Mouse (Mus musculus) common myeloid progenitor, adult 5-6 weeks (primary cell): ENCODE measurements around the gene Rfc1. TPM values are rescaled to one million over a fixed set of nuclear protein-coding genes. Genes with fewer than 3 reads are reported as not detected.
A peak's percentile ranks its signal among the peaks of the same experiment; 100 is the strongest.
"Not testable (repeated sequence)": the region's sequence is repeated elsewhere in the genome, so short reads cannot be mapped to it uniquely, and the experiment has no call there.

Experiments used
- ATAC-seq: replicated peaks from 2 replicates; pipeline ENCODE4 v1.8.0; 2016; ENCODE audit warnings: low read depth, mild to moderate bottlenecking, moderate TSS enrichment, inconsistent platforms; ENCODE audit not compliant: poor library complexity, severe bottlenecking
- total RNA-seq: library from RNA; stranded (forward); fragments of 200-1000, 187-1606 nt; gene quantifications from 2 replicates; pipeline ENCODE4 v1.2.3, GENCODE M21; 2017

Gene Rfc1
- total RNA-seq, 1 experiment from 2014 or later, result 172 TPM

DNA sequence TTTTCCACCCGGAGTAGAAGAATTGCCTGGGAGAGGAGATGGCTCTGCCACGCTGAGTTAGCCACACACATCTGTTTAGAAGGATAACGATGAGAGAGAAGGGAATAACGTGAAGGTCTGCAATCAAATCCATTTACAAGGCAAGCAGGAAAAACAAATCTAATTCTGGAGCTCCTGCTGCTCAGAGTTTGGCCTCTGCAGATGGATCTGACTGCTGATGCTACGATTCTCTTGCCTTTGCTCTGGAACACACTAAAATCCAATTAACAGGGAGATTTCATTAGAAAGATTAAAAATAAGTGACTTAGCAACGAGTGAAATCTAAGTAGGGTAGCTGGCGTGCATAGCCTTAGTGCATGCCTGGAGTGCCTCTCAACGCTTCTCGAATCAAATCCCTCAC, 30.0 kb downstream of the Rfc1 start:
- ATAC-seq, result no peak

DNA sequence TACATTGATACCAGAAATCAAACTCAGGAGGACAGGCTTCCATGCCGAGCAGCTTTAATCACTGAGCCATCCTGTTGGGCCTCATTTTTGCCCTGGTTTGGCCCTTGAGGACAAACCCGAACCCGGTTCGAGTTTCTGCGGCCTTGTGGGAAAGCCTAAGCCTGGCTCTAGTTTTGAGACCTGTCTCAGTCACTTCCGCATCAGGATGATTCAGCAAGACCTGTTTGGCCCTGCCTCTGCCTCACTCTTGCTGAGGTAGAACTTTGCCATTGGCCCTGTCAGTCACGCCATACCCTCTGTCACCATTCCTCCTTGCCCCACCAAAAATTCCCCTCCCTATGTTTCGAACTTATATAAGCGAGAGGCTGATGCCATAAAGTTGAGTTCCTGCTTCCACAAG, 35.3 kb downstream of the Rfc1 start:
- no peak for ATAC-seq

DNA sequence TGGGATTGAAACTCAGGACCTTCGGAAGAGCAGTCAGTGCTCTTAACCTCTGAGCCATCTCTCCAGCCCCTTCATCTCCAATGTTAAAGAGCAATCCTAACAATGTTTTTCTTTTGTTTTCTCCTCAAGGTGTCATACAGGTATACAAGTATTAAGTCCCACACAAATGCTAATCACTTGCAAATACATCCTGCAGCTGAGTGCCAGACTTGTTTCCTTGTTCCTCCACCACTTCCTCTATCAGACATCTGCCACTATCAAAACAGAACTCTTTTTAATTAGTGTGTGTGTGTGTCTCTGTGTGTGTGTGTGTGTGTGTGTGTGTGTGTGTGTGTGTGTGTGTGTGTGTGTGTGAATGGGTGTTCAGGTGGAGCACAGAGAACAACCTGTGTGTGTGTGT, 35.8 kb downstream of the Rfc1 start:
- ATAC-seq, result peak; percentile 39; the same call in 1 of the 2 replicates

DNA sequence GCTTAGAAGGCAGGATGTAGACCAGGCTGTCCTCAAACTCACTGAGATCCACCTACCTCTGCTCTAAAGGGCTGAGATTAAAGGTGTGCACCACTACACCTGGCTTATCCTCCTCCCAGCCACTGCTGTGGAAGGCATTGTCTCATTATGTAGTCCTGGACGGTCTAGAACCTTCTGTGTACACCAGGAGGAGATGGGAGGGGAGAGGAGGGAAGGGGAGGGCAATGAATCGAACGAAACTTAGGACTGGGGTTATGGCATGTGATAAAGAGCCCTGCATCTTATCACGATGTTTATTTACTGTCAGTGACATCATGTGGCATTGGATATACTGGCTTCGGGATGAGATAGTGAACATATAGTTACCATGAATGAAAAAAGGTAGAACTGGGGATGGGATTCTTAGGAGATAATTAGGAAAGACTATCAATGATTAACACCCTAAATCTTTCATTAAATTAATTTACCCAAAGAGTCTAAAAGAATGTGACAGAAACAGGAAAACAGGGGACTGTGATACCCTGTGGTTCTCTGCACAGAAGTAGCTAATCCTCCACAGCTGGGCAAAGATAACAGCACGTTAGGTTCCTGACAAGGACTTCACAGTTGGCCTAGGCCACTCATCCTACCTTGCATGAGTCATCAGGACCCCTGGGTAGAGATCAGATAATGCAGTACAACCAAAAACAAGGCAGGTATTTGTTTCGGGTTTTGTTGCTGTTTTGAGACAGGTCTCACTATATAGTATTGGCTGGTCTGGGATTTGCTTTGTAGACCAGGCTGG, 37.1 kb downstream of the Rfc1 start:
- 0 out of 2 replicates have a peak, but pooled peaks have one; percentile 58 for ATAC-seq

DNA sequence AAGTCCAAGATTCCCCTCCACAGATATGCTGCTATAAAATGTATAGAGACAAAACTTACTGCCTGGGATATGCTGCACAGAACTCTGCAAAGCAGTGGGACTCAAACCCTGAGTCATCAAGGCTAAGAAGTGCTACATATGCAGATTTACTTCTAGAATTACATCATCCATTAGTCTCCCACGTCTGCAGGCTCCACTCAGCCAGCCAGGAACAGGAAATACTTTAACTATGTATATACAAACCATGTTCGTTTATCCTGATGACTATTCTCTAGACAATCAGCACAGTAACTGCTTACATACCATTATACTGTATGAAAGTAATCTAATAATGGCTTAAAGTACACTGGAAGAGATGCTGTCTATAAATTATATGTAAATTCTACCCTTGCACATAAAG, 41.2 kb downstream of the Rfc1 start:
- ATAC-seq, result no peak

DNA sequence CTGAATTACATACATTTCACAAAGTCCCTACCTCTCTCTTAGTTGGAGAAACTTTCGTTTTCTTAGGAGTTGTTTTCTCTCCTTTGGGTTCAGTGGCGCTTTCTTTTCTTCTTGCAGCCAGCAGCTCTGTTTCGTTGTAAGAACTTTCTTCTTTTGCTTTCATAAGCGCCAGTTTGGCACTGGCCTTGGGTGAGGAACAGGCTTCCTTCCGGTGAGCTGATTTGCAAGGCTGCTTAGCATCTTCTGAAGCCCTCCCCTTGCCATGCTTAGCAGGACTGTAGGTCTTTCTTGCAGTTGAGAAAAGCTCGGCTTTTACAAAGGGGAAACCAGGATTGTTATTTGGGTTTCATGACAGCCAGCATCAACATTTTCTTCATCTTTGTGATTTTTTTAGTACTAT, 41.8 kb downstream of the Rfc1 start:
- no peak for ATAC-seq

DNA sequence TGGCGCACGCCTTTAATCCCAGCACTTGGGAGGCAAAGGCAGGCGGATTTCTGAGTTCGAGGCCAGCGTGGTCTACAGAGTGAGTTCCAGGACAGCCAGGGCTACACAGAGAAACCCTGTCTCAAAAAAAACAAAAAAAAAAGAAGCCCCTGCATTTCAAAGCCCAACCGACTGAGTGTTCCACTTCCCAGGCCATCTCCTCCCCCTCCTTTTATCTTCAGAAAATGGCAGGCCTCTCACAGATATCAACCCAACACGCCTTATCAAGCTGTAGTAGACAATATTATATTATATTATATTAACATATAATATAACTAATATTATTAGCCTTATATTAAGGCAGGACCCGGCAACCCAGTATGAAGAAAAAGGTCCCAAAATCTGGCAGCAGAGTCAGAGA, 46.5 kb downstream of the Rfc1 start:
- not testable (repeated sequence) for ATAC-seq

DNA sequence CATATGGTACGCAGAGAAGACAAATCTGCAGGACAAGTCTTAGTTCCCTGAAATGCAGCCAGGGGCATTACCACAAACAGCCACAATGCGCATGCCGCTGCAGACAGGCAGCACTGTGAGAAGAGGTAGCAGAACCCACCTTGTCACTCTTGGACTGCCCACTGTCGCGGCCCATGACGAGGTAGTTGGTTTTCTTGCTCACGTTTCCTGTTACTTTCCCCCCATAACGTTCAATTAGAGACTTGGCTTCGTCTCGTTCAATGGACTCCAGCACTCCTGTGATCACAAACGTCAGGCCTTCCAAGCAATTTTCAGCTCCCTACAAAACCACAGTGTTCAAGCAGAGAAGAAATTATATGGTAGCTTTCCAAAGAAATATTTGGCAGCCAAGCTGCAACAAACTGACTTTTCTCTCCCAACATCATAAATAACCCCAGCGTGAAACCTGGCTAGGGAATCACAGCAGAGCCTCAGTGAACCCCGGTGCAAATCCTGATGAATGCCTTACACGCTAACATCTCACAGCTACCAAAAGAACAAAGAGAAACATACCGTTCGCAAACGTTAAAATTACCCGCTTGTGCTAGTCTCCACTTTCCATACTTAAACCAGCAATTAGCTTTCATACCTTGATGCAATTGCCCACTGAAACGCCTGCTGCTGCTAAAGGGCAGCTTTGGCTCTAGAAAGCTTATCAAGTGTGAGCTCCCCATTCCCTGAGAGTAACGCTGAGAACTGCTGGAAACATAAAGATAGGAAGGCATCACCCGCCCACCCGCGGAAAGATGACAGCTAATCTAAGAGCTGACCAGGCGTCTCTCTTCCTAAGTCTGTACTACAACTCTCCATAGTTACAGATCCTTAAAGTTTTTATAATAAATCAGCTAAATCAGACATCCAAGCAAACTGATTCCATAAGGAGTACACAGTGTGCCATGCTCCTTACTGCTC, 47.4 kb downstream of the Rfc1 start:
- no peak for ATAC-seq

DNA sequence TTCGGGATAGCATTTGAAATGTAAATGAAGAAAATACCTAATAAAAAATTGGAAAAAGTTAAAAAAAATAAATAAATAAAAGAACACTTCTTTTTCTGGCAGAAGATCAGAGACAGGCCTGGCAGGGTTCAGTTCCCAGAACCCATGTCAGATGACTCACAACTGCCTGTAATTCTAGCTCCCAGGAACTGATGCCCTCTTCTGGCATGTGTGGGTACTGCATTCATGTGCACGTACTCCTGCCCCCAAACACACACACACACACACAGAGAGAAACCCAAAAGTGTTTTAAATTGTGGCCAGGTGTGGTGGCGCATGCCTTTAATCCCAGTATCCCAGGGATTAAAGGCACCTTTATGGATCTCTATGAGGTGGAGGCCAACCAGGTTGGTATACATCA, 51.3 kb downstream of the Rfc1 start:
- ATAC-seq, result no peak

DNA sequence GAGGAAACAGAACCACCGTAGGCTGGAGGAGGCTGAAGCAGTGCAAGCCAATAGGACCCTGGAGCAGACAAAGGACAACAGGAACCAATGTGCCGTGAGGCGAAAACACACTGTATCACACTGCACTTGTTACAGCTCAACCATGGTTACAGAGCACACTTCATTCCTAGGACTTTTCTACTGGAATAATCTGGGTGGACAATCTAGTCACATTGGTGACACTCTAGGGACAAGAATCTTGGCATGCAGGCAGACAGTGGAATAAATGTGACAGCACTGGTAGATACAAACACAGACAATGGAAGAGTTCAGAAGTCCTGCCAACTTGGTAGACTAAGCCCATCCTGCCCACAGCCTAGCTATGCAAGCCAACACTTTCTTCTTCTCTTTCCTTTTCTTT, 54.3 kb downstream of the Rfc1 start:
- ATAC-seq, result no peak

DNA sequence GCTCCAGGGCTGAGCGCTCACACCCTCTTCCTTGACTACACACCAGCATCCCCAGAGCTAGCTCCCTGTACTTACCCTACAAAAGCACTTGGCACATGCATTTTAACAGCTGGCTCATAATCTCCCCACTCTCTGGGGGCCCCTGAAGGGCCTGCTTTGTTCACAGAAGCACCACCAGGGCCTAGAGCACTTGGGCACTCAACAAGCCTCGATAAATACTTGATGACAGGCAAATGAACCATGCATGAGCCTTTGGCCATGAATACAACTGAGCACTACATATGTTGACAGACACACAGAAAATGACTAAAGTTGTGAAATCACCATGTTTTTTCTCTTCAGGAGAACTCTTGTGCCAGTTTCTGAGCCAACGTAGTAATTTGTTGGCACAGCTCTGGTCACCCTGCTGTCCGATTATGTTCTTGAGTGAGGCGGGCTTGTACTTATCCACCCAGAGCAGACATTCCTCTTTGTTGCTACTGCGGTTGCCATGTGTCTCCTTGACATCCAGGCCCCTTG, 56.3 kb downstream of the Rfc1 start:
- ATAC-seq, result no peak

DNA sequence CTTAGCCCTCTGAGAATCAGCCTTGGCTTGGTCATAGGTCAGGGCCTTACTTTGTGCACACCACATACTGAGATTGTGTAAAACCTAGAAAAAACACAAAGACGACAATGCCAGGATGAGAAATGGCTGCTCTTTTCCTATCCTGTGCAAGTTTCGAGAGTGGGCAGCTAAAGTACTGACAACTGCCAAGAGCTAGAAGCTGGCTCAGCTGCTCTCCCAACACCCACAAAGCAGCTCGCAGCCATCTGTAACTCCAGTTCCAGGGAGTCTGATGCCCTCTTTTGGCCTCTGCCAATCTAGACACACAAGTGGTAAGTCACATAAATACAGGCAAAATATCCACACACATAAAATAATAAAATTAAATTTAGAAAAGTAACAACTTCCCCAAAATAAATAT, 61.5 kb downstream of the Rfc1 start:
- no peak for ATAC-seq

DNA sequence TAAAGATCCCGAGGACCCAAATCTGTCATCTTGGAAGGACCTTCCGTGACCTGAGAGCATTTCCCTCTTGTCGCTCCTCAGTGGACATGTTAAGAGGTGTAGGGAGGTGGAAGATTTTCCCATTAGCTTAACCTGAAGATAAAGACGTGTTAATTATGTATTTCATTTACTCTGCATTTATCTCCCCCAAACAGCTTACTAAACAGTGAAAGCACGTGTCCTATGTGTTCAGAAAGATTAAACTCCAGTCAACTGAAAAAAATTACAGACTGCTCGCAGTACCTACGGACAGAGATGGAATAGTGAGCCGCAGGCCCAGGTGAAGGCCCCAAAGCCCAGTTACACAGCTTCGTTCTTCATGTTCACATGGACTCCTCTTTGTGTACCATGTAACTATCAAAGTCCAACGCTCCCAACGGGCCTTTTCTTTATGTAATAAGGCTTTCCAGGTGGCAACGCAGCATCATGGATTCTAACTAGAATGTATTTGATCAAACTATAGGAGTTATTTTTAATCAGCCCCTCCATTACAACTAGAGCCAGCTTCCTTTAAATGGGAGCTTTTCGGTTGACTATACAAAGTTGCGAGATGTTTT, 77.5 kb downstream of the Rfc1 start:
- no peak for ATAC-seq

DNA sequence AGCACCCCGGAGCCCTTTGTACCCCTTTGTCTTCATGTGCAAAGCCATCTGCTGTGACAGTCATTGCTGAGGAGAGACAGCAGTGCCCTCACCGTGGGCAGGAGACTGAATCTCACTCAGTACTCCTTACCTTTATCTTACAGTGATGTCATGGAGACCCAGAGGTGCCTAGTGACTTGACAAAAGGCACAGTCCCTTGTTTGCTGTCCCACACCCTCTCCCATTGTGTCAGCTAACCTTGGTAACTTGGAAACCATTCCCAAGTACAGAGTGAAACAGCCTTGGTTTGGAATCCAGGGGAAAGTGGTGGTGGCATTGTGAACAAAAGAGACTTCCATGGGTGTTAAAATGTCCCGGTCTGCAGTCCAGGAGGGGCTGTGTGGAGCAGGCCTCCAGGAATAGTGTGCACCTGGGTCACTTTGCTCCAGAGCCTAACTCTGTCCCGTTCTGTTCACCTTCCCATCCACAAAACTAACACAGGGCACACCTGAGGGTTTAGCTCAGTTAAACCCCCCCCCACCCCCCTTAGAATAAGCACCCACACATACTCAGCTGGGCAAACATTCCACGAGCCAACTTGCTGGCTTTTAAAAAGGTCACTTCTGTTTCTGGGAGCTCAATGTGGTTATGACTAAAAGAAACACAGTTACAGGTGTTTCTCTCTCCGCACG, 85.2 kb downstream of the Rfc1 start:
- ATAC-seq, result no peak

DNA sequence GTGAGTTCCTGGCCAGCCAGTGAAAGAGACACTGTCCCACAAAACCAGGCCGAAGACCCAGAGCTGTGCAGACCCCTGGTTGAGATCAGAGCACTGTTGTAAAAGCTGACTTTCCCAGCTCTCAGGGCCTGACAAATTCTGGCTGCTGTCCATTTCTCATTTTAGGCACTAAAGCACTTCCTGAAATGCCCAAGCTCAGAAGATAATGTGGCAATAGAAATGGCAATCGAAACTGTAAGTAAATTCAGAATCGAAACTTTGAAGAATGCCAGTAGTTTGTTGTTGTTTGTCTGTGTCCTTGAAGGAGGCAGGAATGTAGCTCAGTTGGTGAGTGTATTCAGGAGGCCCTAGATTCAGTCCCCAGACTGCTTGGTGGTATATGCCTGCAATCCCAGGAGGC, 88.2 kb downstream of the Rfc1 start:
- peak; percentile 62 for ATAC-seq

DNA sequence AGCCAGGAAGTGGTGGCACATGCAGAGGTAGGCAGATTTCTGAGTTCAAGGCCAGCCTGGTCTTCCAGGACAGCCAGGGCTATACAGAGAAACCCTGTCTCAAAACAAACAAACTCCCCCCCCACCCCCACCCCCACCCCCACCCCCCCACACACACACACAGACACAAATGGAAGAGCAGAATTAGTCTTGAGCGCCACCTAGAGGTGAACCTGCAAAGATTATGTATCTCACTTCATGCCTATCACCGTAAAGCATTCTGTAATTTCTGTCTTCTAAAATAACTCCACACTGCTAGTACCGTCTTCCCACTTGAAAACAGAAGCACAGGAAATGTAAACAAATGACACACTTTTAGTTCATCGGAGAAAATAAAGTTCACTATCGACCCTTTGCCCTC, 92.7 kb downstream of the Rfc1 start:
- ATAC-seq, result 0 out of 2 replicates have a peak, but pooled peaks have one; percentile 36

DNA sequence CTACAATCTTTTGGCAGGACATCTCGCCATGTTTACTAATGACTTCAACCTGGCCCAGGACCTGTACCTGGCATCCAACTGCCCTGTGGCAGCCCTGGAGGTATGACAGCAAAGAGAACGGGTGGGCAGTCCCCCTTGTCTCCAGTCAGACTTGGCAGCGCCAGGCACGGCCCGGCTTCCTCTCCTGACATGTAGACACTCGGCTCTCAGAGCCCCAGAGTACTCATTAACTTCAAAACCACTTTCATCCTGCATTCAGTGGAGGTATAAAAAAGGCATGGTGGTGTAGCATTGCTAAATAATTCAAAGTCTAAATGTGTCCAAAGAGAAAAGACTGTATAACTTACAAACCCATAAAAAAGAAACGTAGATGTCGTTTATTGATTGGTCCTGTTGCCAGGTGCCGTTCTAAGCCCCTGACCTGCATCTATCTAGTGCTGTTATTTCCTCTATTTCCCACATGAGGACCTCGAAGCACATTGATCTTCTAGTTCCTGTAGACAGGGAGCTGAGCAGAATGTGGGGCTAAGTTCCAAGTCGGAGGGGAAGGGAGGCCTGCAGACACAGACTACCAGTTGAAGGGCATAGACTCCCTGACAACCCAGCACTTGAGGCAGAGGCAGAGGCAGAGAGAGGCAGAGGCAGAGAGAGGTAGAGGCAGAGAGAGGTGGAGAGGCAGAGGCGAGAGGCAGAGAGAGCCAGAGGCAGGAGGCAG, 104.0 kb downstream of the Rfc1 start:
- ATAC-seq, result no peak

DNA sequence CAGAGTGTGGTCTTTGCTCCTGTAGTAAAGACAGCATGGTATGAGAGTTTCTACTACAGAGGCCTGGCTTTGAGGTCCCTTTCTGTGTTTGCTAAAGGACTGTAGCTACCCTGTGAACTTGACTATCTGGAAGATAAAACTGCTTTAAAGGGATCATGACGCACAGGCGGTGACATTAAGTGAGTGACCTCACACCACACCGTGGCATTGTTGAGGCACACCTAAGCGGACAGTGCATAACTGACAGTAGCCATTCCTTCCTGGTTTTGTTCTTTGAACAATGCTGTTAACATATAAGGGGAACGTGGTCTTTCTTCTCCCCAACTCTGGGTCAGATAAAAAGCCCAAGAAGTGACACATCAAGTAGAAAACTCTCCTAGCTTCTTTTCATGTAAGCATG, 111.4 kb downstream of the Rfc1 start:
- ATAC-seq, result no peak

DNA sequence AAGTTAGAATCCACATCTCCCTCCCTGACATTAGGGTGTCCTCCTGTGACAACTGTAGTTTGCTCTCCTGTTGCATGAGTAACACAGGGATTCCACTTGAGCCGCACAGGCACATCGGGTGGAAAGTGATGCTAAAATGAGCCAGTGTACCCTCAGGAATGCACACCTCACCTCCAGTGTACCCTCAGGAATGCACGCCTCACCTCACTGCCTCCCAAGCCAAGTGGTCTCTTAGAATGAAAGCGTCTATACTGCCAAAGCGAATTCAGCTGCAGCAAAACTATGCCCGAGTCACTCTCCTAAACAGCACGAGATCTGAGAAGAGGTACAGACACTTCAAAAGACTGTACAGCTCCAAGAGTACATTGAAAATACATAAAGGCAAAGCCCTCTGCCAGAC, 114.4 kb downstream of the Rfc1 start:
- no peak for ATAC-seq
